Mouse (Mus musculus): ENCODE data around the gene E130208F15Rik. TPM values are rescaled to one million over a fixed set of nuclear protein-coding genes. Genes with fewer than 3 reads are reported as not detected.

The E130208F15Rik gene
- polyA plus RNA-seq (2014; fragmentation: Nextera tagmentation; extraction: Ambion mirVana), result not detected in 2 replicates

GRCm38 (mm10) chr7:30321539-30322284 lies at the start of gene E130208F15Rik:
TSS of gene E130208F15Rik (plus strand) at chr7:30321740.
- peak within 1 kb of the TSS; percentile 71 for H3K9ac ChIP-seq (ENCODE audit: low read length)

GRCm38 (mm10) chr7:30274383-30274782 lies 47.2 kb upstream of the E130208F15Rik start:
- DNase-seq (ENCODE audit: low spot score), result no peak
- H3K9ac ChIP-seq (ENCODE audit: low read length), result no peak overlapping the region
- 35% methylated on average over 6 of the region's 6 CpGs for WGBS
- no peaks in the 10 kb centered on the region for H3K27me3 ChIP-seq (replicated peaks; ENCODE audit: control insufficient read depth, insufficient read depth, low read length)
- H3K4me3 ChIP-seq (ENCODE audit: low read depth, low read length), result no peak overlapping the region
- H3K36me3 ChIP-seq (ENCODE audit: control insufficient read depth, insufficient read depth, low read length), result peaks cover 5% of the 10 kb centered on the region; the same call in 1 of the 2 replicates
- H3K4me1 ChIP-seq (replicated peaks; ENCODE audit: control insufficient read depth, insufficient read depth, low read length), result peaks cover 3% of the 10 kb centered on the region
- H3K27ac ChIP-seq (ENCODE audit: low read depth), result no peak overlapping the region
- H3K9me3 ChIP-seq (ENCODE audit: control insufficient read depth, low read length), result no peaks in the 10 kb centered on the region
- H3K4me2 ChIP-seq (ENCODE audit: low read length), result no peak overlapping the region
- no peak for ATAC-seq (replicated peaks; ENCODE audit: low FRiP score, low TSS enrichment, low read depth)

More at GRCm38 (mm10) chr7:30321539-30322284, at the start of gene E130208F15Rik:
- Histone ChIP-seq H3K4me2 (ENCODE audit: low read length) (peak within 1 kb of the TSS; percentile 74), H3K9me3 (ENCODE audit: control insufficient read depth, low read length) (no peaks in the 10 kb centered on the region), H3K36me3 (ENCODE audit: control insufficient read depth, insufficient read depth, low read length) (0 out of 2 replicates have a peak, but pooled peaks cover 4% of the 10 kb centered on the region), H3K27me3 (replicated peaks; ENCODE audit: control insufficient read depth, insufficient read depth, low read length) (no peaks in the 10 kb centered on the region), H3K4me1 (replicated peaks; ENCODE audit: control insufficient read depth, insufficient read depth, low read length) (peaks cover 13% of the 10 kb centered on the region), H3K27ac (ENCODE audit: low read depth) (peak within 1 kb of the TSS; percentile 81), H3K4me3 (ENCODE audit: low read depth, low read length) (peak within 1 kb of the TSS; percentile 68)
- DNase-seq (ENCODE audit: low spot score), result peak; percentile 78
- peak; percentile 63 for ATAC-seq (replicated peaks; ENCODE audit: low FRiP score, low TSS enrichment, low read depth)
- under 1% methylated on average over 63 of the region's 63 CpGs for WGBS

DNA sequence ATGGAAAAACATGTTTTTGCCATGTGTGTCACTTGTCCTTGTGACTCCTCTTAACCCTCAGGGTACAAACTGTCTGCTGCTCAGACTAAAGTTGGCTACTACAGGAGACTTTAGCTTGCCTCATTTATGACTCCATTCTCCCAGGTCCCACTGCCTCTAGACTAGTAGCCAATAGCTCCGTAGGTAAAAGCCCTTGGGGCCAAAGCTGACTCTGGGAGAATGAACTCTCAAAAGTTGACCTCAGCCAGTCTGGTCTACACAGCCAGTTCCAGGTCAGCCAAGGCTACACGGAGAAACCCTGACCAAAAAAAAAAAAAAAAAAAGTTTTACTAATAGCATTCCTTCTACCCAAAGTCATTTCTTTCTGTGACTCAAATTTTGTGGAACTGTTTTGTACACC lies 42.6 kb upstream of the E130208F15Rik start:
- no peaks in the 10 kb centered on the region for H3K36me3 ChIP-seq (ENCODE audit: control insufficient read depth, insufficient read depth, low read length)
- no peak overlapping the region for H3K27ac ChIP-seq (ENCODE audit: low read depth)
- peaks cover 10% of the 10 kb centered on the region for H3K4me1 ChIP-seq (replicated peaks; ENCODE audit: control insufficient read depth, insufficient read depth, low read length)
- no peak overlapping the region for H3K9ac ChIP-seq (ENCODE audit: low read length)
- WGBS, result 65% methylated on average over 2 of the region's 2 CpGs
- H3K27me3 ChIP-seq (replicated peaks; ENCODE audit: control insufficient read depth, insufficient read depth, low read length), result no peaks in the 10 kb centered on the region
- H3K4me3 ChIP-seq (ENCODE audit: low read depth, low read length), result no peak overlapping the region
- no peak for ATAC-seq (replicated peaks; ENCODE audit: low FRiP score, low TSS enrichment, low read depth)
- no peak for DNase-seq (ENCODE audit: low spot score)
- no peaks in the 10 kb centered on the region for H3K9me3 ChIP-seq (ENCODE audit: control insufficient read depth, low read length)
- peak overlapping the region; percentile 94 for H3K4me2 ChIP-seq (ENCODE audit: low read length)

- no peak for DNase-seq (ENCODE audit: low spot score)
- peak overlapping the region; percentile 49 for H3K9ac ChIP-seq (ENCODE audit: low read length)
Measured at GRCm38 (mm10) chr7:30279536-30279935, 42.0 kb upstream of the E130208F15Rik start.

DNA sequence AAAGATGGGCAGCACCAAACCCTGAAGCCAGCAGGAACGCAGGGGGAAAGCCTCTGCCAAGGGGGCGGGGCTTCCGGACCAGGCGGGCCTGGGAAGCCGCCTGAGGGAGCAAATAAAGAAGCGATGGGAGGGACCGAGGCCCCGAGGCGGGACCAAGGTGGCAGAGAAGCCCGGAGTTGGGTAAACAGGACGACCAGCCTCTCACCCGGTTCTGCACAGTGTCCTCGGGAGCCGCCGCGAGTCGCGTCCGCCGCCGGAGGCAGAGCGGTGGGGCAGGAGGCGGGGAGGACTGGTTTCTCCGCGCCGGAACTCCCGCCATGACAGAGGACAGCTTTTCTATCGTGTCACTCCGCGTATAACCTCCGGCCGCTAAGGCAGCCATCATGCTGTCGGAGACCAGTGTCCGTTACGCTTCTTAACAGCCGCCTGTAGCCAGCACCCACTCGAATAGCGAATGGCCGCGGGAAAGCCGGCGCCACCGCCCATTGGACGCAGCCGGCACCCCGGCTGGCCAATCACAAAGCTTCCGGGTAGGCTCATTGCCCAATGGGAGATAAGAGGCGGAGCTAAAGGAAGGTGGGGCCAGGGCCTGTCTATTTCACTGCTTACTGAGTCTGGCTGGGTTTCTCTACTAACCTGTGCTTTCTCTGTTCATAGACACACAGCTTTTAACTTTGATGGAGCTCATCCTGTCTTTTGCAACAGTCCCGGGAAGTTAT lies 41.4 kb upstream of the E130208F15Rik start, which contains the start of the genes Thap8 and Wdr62:
Gene Thap8 (plus strand): TSS at position 144 of the 719 bp plus-strand sequence.
Gene Wdr62 (minus strand): TSS at position 469 of the 719 bp plus-strand sequence.
- Histone ChIP-seq H3K9me3 (ENCODE audit: control insufficient read depth, low read length) (no peaks in the 10 kb centered on the region), H3K9ac (ENCODE audit: low read length) (peak within 1 kb of the TSS; percentile 49), H3K4me3 (ENCODE audit: low read depth, low read length) (peak within 1 kb of the TSS; percentile 62), H3K4me2 (ENCODE audit: low read length) (peak within 1 kb of the TSS; percentile 94), H3K4me1 (replicated peaks; ENCODE audit: control insufficient read depth, insufficient read depth, low read length) (peaks cover 10% of the 10 kb centered on the region), H3K27me3 (replicated peaks; ENCODE audit: control insufficient read depth, insufficient read depth, low read length) (no peaks in the 10 kb centered on the region), H3K36me3 (ENCODE audit: control insufficient read depth, insufficient read depth, low read length) (no peaks in the 10 kb centered on the region), H3K27ac (ENCODE audit: low read depth) (peak within 1 kb of the TSS; percentile 99)
- ATAC-seq (replicated peaks; ENCODE audit: low FRiP score, low TSS enrichment, low read depth) (peak; percentile 97), DNase-seq (ENCODE audit: low spot score) (no peak)
- under 1% methylated on average over 49 of the region's 49 CpGs for WGBS

More at GRCm38 (mm10) chr7:30279536-30279935, 42.0 kb upstream of the E130208F15Rik start:
- Histone ChIP-seq H3K36me3 (ENCODE audit: control insufficient read depth, insufficient read depth, low read length) (no peaks in the 10 kb centered on the region), H3K4me1 (replicated peaks; ENCODE audit: control insufficient read depth, insufficient read depth, low read length) (peaks cover 10% of the 10 kb centered on the region), H3K27ac (ENCODE audit: low read depth) (peak overlapping the region; percentile 99), H3K27me3 (replicated peaks; ENCODE audit: control insufficient read depth, insufficient read depth, low read length) (no peaks in the 10 kb centered on the region), H3K4me3 (ENCODE audit: low read depth, low read length) (peak overlapping the region; percentile 62), H3K4me2 (ENCODE audit: low read length) (peak overlapping the region; percentile 94), H3K9me3 (ENCODE audit: control insufficient read depth, low read length) (no peaks in the 10 kb centered on the region)
- WGBS, result under 1% methylated on average over 6 of the region's 6 CpGs
- ATAC-seq (replicated peaks; ENCODE audit: low FRiP score, low TSS enrichment, low read depth), result no peak

GRCm38 (mm10) chr7:30280670-30281138 lies 40.8 kb upstream of the E130208F15Rik start:
- H3K36me3 ChIP-seq (ENCODE audit: control insufficient read depth, insufficient read depth, low read length), result no peaks in the 10 kb centered on the region
- no peaks in the 10 kb centered on the region for H3K9me3 ChIP-seq (ENCODE audit: control insufficient read depth, low read length)
- H3K4me1 ChIP-seq (replicated peaks; ENCODE audit: control insufficient read depth, insufficient read depth, low read length), result peaks cover 10% of the 10 kb centered on the region
- peak overlapping the region; percentile 62 for H3K4me3 ChIP-seq (ENCODE audit: low read depth, low read length)
- H3K9ac ChIP-seq (ENCODE audit: low read length), result peak overlapping the region; percentile 49
- H3K27me3 ChIP-seq (replicated peaks; ENCODE audit: control insufficient read depth, insufficient read depth, low read length), result no peaks in the 10 kb centered on the region
- ATAC-seq (replicated peaks; ENCODE audit: low FRiP score, low TSS enrichment, low read depth), result peak; percentile 89
- peak overlapping the region; percentile 99 for H3K27ac ChIP-seq (ENCODE audit: low read depth)
- H3K4me2 ChIP-seq (ENCODE audit: low read length), result peak overlapping the region; percentile 94
- WGBS, result under 1% methylated on average over 20 of the region's 20 CpGs
- DNase-seq (ENCODE audit: low spot score), result peak; percentile 93

DNA sequence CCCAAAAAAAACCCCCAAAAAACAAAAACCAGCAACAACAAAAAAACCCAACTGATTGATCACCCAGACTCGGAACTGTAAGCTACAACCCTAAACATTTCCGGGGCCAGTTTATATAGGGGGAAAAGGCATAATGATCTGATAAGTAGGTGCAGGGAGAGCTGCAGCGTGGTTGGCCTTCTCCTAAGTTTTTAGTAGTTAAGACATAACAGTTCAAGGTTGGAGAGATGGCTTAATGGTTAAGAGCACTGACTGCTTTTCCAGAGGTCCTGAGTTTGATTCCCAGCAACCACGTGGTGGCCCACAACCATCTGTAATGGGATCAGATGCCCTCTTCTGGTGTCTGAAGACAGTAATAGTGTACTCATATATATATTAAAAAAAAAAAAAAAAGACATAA lies 40.0 kb upstream of the E130208F15Rik start:
- no peaks in the 10 kb centered on the region for H3K36me3 ChIP-seq (ENCODE audit: control insufficient read depth, insufficient read depth, low read length)
- no peaks in the 10 kb centered on the region for H3K27me3 ChIP-seq (replicated peaks; ENCODE audit: control insufficient read depth, insufficient read depth, low read length)
- H3K9ac ChIP-seq (ENCODE audit: low read length), result no peak overlapping the region
- WGBS, result 71% methylated on average over 4 of the region's 4 CpGs
- H3K4me3 ChIP-seq (ENCODE audit: low read depth, low read length), result no peak overlapping the region
- ATAC-seq (replicated peaks; ENCODE audit: low FRiP score, low TSS enrichment, low read depth) (no peak), DNase-seq (ENCODE audit: low spot score) (no peak)
- H3K27ac ChIP-seq (ENCODE audit: low read depth), result peak overlapping the region; percentile 99; the same call in 1 of the 2 replicates
- no peaks in the 10 kb centered on the region for H3K9me3 ChIP-seq (ENCODE audit: control insufficient read depth, low read length)
- H3K4me2 ChIP-seq (ENCODE audit: low read length), result peak overlapping the region; percentile 94
- H3K4me1 ChIP-seq (replicated peaks; ENCODE audit: control insufficient read depth, insufficient read depth, low read length), result peaks cover 10% of the 10 kb centered on the region

DNA sequence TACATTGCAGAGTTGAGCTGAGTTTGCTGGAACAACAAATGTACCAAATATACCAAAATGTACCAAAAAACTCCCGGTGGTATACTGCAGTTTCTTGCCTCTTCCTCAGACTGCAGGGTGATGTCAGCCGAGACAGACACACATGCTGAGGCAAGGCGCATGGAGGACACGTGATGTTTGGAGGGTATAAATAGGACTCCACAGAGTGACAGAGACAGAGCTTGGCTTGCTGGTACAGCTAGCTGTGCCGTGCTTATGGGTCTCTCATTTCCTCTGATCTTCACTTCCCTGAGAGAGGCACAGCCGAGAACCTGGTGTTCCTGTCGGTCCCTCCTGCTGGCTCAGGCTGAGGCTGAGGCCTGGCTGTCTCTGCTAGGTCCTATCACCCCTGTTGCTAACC lies 38.8 kb upstream of the E130208F15Rik start:
- Histone ChIP-seq H3K36me3 (ENCODE audit: control insufficient read depth, insufficient read depth, low read length) (no peaks in the 10 kb centered on the region), H3K9me3 (ENCODE audit: control insufficient read depth, low read length) (no peaks in the 10 kb centered on the region), H3K9ac (ENCODE audit: low read length) (no peak overlapping the region), H3K4me1 (replicated peaks; ENCODE audit: control insufficient read depth, insufficient read depth, low read length) (peaks cover 10% of the 10 kb centered on the region), H3K4me2 (ENCODE audit: low read length) (no peak overlapping the region), H3K4me3 (ENCODE audit: low read depth, low read length) (no peak overlapping the region), H3K27ac (ENCODE audit: low read depth) (no peak overlapping the region), H3K27me3 (replicated peaks; ENCODE audit: control insufficient read depth, insufficient read depth, low read length) (no peaks in the 10 kb centered on the region)
- 78% methylated on average over 7 of the region's 7 CpGs for WGBS
- no peak for ATAC-seq (replicated peaks; ENCODE audit: low FRiP score, low TSS enrichment, low read depth)
- DNase-seq (ENCODE audit: low spot score), result no peak
